Mouse (Mus musculus): ENCODE measurements around the gene Hoxb1. TPM values are rescaled to one million over a fixed set of nuclear protein-coding genes. Genes with fewer than 3 reads are reported as not detected.

The Hoxb1 gene
- polyA plus RNA-seq, 1 experiment from 2014 or later: 2.2 TPM

- H3K27ac ChIP-seq: no peak overlapping the region
- WGBS: 74% methylated on average over 4 of the region's 4 CpGs
- H3K27me3 ChIP-seq: peaks cover 17% of the 10 kb centered on the region
- H3K4me1 ChIP-seq: peaks cover 13% of the 10 kb centered on the region
- no peaks in the 10 kb centered on the region for H3K9me3 ChIP-seq (replicated peaks)
- no peaks in the 10 kb centered on the region for H3K36me3 ChIP-seq
- H3K4me3 ChIP-seq: no peak overlapping the region
- ATAC-seq (ENCODE audit: low FRiP score): no peak
- H3K4me2 ChIP-seq (replicated peaks): no peak overlapping the region
- no peak overlapping the region for H3K9ac ChIP-seq
Observed at GRCm38 (mm10) chr11:96411934-96412333, 46.4 kb downstream of the Hoxb1 start.

GRCm38 (mm10) chr11:96412941-96413491, 47.5 kb downstream of the Hoxb1 start:
- WGBS: 83% methylated on average over 9 of the region's 9 CpGs
- ATAC-seq (ENCODE audit: low FRiP score): no peak
- H3K27ac ChIP-seq: no peak overlapping the region
- peaks cover 3% of the 10 kb centered on the region for H3K4me1 ChIP-seq
- no peaks in the 10 kb centered on the region for H3K9me3 ChIP-seq (replicated peaks)
- no peaks in the 10 kb centered on the region for H3K36me3 ChIP-seq
- peaks cover 12% of the 10 kb centered on the region; the same call in 1 of the 2 replicates for H3K27me3 ChIP-seq
- H3K9ac ChIP-seq: no peak overlapping the region
- H3K4me3 ChIP-seq: no peak overlapping the region
- no peak overlapping the region for H3K4me2 ChIP-seq (replicated peaks)

- Histone ChIP-seq H3K9me3 (replicated peaks) (no peaks in the 10 kb centered on the region), H3K27me3 (peaks cover 12% of the 10 kb centered on the region; the same call in 1 of the 2 replicates), H3K27ac (no peak overlapping the region), H3K4me2 (replicated peaks) (no peak overlapping the region), H3K4me3 (no peak overlapping the region), H3K36me3 (no peaks in the 10 kb centered on the region), H3K4me1 (no peaks in the 10 kb centered on the region; the same call in 1 of the 2 replicates), H3K9ac (no peak overlapping the region)
- 61% methylated on average over 8 of the region's 8 CpGs for WGBS
- ATAC-seq (ENCODE audit: low FRiP score): no peak
Observed at GRCm38 (mm10) chr11:96413527-96413926, 48.0 kb downstream of the Hoxb1 start.

- Histone ChIP-seq H3K4me3 (no peak overlapping the region), H3K9me3 (replicated peaks) (no peaks in the 10 kb centered on the region), H3K36me3 (no peaks in the 10 kb centered on the region), H3K4me1 (no peaks in the 10 kb centered on the region), H3K9ac (no peak overlapping the region), H3K27me3 (peaks cover 12% of the 10 kb centered on the region; the same call in 1 of the 2 replicates), H3K4me2 (replicated peaks) (no peak overlapping the region), H3K27ac (no peak overlapping the region)
- ATAC-seq (ENCODE audit: low FRiP score): no peak
- 74% methylated on average over 2 of the region's 2 CpGs for WGBS
Observed at GRCm38 (mm10) chr11:96414002-96414401, 48.5 kb downstream of the Hoxb1 start.

MicroRNAs within 50 kb of the gene (microRNA counts, 519-probe panel; counts per million panel counts)
- microRNA mmu-miR-10a: 4,938 counts per million, percentile 91 among the panel's probes with 10 or more counts

Small RNAs within 50 kb of the gene (microRNA-seq; reads per million reads assigned to microRNA genes)
- 27,691 reads per million, percentile 98 among the genes with 10 or more reads in this experiment for gene Mir10a

Other genes with a start within 250 kb of the Hoxb1 start
- gene Ttll6, start 232.0 kb upstream of the Hoxb1 start, polyA plus RNA-seq (2016; fragmentation: Nextera tagmentation; extraction: Ambion mirVana): 0.13 and 0.15 TPM in 2 replicates
- not detected in 2 replicates for gene Hoxb13, start 171.4 kb upstream of the Hoxb1 start, polyA plus RNA-seq (2016; fragmentation: Nextera tagmentation; extraction: Ambion mirVana)
- 0.36 and 0.46 TPM in 2 replicates for gene Hoxb9, start 94.3 kb upstream of the Hoxb1 start, polyA plus RNA-seq (2016; fragmentation: Nextera tagmentation; extraction: Ambion mirVana)
- 4.4 and 8.1 TPM in 2 replicates for gene Hoxb8, start 83.8 kb upstream of the Hoxb1 start, polyA plus RNA-seq (2016; fragmentation: Nextera tagmentation; extraction: Ambion mirVana)
- 9.6 and 11.0 TPM in 2 replicates for gene Hoxb7, start 79.1 kb upstream of the Hoxb1 start, polyA plus RNA-seq (2016; fragmentation: Nextera tagmentation; extraction: Ambion mirVana)
- 60.0 and 64.5 TPM in 2 replicates for gene Hoxb6, start 73.3 kb upstream of the Hoxb1 start, polyA plus RNA-seq (2016; fragmentation: Nextera tagmentation; extraction: Ambion mirVana)
- gene Hoxb5, start 62.4 kb upstream of the Hoxb1 start, polyA plus RNA-seq (2016; fragmentation: Nextera tagmentation; extraction: Ambion mirVana): 74.3 and 126 TPM in 2 replicates
- gene Hoxb4, start 47.5 kb upstream of the Hoxb1 start, polyA plus RNA-seq (2016; fragmentation: Nextera tagmentation; extraction: Ambion mirVana): 7.7 and 8.1 TPM in 2 replicates
- gene Hoxb3, start 42.4 kb upstream of the Hoxb1 start, polyA plus RNA-seq (2016; fragmentation: Nextera tagmentation; extraction: Ambion mirVana): 15.3 and 19.3 TPM in 2 replicates
- 58.2 and 73.9 TPM in 2 replicates for gene Hoxb2, start 15.2 kb upstream of the Hoxb1 start, polyA plus RNA-seq (2016; fragmentation: Nextera tagmentation; extraction: Ambion mirVana)
- 1.4 and 2.4 TPM in 2 replicates for gene Skap1, start 98.8 kb downstream of the Hoxb1 start, polyA plus RNA-seq (2016; fragmentation: Nextera tagmentation; extraction: Ambion mirVana)